Mouse (Mus musculus): ENCODE results near the gene 9130409I23Rik.

DNA sequence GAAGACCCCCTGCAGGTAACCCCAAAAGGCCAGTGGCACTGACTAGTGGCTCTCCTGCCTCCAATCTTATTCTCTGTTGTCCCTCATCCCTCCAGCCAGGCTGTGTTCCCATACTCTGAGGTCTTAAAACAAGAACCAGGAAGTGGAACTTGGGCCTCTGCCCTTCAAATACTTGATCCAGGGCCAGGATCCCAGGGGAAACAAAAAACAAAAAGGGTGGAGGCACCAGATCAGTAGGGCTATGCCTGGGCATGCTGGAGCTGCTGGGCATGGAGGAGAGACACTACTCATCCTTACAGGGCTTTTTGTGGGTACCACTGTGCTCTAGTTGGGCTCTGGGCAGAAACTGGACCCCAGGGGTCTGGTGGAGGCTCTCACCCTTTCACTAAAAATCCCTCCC, 35.5 kb upstream of the 9130409I23Rik start:
- TF ChIP-seq CTCF (IDR thresholded peaks at IDR 0.05; ENCODE audit: insufficient read depth, low read depth, low read length): no peak
- no peak for TF ChIP-seq POLR2A (IDR thresholded peaks at IDR 0.05; ENCODE audit: insufficient read depth, low read depth, low read length)
